Mouse (Mus musculus): ENCODE measurements around the gene Fdxacb1. TPM values are rescaled to one million over a fixed set of nuclear protein-coding genes. Genes with fewer than 3 reads are reported as not detected.

The Fdxacb1 gene
- polyA plus RNA-seq (2014; fragmentation: Nextera tagmentation; extraction: Ambion mirVana) = 13.4 and 15.5 TPM in 2 replicates

DNA sequence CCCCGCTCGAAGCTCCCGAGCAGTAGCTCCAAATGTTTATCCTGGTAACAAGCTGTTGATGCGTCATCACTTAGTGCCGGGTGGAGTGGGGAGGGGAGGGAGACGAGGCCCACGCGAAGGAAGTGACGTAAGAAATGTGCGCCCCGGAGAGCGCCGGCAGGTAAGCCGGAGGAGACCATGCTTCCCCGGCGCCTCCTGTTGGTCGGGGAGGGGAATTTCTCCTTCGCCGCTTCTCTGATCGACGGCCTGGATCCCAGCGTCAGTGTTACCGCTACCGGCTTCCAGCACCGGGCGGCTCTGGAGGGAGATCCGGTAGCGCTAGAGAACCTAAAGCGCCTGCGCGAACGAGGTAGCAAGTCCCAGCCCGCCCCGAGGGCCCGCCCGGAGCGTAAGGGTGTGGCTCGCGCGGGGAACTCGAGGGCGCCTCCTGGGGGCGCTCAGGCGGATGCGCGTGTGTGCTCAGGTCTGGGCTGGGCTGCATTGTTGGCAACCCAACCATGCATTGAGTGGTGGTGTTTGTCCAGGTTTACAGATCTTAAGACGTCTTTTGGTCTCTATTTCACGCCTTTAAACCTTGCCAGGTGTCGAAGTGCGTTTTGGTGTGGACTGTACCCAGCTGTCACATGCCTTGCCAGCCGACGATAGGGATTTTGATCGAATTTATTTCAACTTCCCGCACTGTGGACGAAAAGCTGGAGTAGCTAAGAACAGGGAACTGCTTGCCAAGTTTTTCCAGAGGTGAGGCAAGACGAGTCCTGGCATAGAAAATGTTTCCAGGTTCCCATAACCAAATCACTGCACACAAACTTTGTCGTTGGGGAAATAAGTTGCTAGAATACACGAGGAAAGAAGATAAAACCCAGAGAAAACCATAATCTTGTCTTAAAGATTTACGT, at the start of gene Fdxacb1:
TSS of gene Fdxacb1 (plus strand) at position 130 of the 896 bp plus-strand sequence.
- Histone ChIP-seq H3K4me2 (replicated peaks; ENCODE audit: low read depth, low read length) (peak within 1 kb of the TSS; percentile 61), H3K27ac (ENCODE audit: low read depth, low read length) (peak within 1 kb of the TSS; percentile 73), H3K4me3 (ENCODE audit: low read depth, low read length) (peak within 1 kb of the TSS; percentile 55), H3K27me3 (ENCODE audit: control insufficient read depth, insufficient read depth, low read length) (no peaks in the 10 kb centered on the region), H3K9ac (ENCODE audit: low read depth, low read length) (peak within 1 kb of the TSS; percentile 59), H3K4me1 (replicated peaks; ENCODE audit: control insufficient read depth, insufficient read depth, low read length) (peaks cover 2% of the 10 kb centered on the region; the same call in 1 of the 2 replicates), H3K9me3 (ENCODE audit: control insufficient read depth, low read length) (no peaks in the 10 kb centered on the region), H3K36me3 (ENCODE audit: control insufficient read depth, insufficient read depth, low read length) (no peaks in the 10 kb centered on the region)
- ATAC-seq (ENCODE audit: low FRiP score) (peak; percentile 97), DNase-seq (ENCODE audit: low spot score) (peak; percentile 99)
- WGBS = 6% methylated on average over 59 of the region's 59 CpGs

- no peak overlapping the region for H3K27ac ChIP-seq (ENCODE audit: low read depth, low read length)
- H3K9ac ChIP-seq (ENCODE audit: low read depth, low read length) = no peak overlapping the region
- H3K4me1 ChIP-seq (replicated peaks; ENCODE audit: control insufficient read depth, insufficient read depth, low read length) = no peaks in the 10 kb centered on the region
- WGBS = 83% methylated on average over 4 of the region's 4 CpGs
- no peaks in the 10 kb centered on the region for H3K36me3 ChIP-seq (ENCODE audit: control insufficient read depth, insufficient read depth, low read length)
- H3K4me2 ChIP-seq (replicated peaks; ENCODE audit: low read depth, low read length) = no peak overlapping the region
- ATAC-seq (ENCODE audit: low FRiP score) (no peak), DNase-seq (ENCODE audit: low spot score) (no peak)
- no peaks in the 10 kb centered on the region for H3K27me3 ChIP-seq (ENCODE audit: control insufficient read depth, insufficient read depth, low read length)
- H3K9me3 ChIP-seq (ENCODE audit: control insufficient read depth, low read length) = no peaks in the 10 kb centered on the region
- H3K4me3 ChIP-seq (ENCODE audit: low read depth, low read length) = no peak overlapping the region
Observed at GRCm38 (mm10) chr9:50718878-50719277, 49.2 kb upstream of the Fdxacb1 start.

DNA sequence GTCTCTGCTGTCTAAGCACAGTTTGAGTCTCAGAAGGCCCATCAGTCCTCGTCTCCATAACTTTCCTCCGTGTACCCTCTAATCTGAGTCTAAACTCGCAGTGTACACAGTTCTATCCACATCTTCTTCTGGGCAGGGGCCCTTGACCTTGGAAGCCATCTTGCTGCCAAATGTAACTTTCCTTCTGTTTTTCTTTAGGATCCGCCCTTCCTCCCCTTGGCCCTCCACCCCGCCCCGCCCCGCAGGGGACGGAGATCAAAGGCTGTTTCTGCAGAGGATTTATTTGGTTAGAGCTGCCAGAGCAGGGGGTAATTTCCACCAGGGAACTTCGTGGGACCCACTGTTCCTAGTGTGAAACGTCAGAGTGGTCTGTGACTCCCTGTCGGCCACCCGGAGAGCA, 47.0 kb upstream of the Fdxacb1 start:
- no peak overlapping the region for H3K9ac ChIP-seq (ENCODE audit: low read depth, low read length)
- WGBS = 43% methylated on average over 12 of the region's 12 CpGs
- H3K4me3 ChIP-seq (ENCODE audit: low read depth, low read length) = no peak overlapping the region
- no peaks in the 10 kb centered on the region for H3K4me1 ChIP-seq (replicated peaks; ENCODE audit: control insufficient read depth, insufficient read depth, low read length)
- H3K27ac ChIP-seq (ENCODE audit: low read depth, low read length) = no peak overlapping the region
- H3K4me2 ChIP-seq (replicated peaks; ENCODE audit: low read depth, low read length) = no peak overlapping the region
- no peak for ATAC-seq (ENCODE audit: low FRiP score)
- H3K36me3 ChIP-seq (ENCODE audit: control insufficient read depth, insufficient read depth, low read length) = no peaks in the 10 kb centered on the region
- H3K27me3 ChIP-seq (ENCODE audit: control insufficient read depth, insufficient read depth, low read length) = no peaks in the 10 kb centered on the region
- no peak for DNase-seq (ENCODE audit: low spot score)
- H3K9me3 ChIP-seq (ENCODE audit: control insufficient read depth, low read length) = no peaks in the 10 kb centered on the region

DNA sequence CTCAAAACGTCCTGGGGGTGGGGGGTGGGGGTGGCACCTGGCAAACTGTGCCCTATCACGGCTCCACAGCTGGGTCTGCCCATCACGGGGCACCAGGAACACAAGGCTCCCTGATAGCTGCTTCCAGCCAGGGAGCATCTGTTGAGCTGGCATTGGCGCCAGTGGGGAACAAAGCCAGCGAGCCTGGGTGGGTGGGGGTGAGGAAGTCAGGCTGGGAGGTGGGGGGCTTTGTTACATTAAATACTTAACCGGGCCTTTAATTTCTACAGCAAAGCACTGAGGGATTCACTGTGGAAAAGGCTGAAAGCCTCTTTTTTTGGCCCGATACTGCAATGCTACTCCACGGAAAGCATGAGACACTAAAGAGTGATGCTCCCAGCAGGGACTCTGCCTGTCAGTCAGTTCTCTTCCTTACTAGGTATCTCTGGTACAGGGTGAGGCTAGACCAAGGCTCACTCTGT, 45.6 kb upstream of the Fdxacb1 start:
- 40% methylated on average over 8 of the region's 8 CpGs for WGBS

DNA sequence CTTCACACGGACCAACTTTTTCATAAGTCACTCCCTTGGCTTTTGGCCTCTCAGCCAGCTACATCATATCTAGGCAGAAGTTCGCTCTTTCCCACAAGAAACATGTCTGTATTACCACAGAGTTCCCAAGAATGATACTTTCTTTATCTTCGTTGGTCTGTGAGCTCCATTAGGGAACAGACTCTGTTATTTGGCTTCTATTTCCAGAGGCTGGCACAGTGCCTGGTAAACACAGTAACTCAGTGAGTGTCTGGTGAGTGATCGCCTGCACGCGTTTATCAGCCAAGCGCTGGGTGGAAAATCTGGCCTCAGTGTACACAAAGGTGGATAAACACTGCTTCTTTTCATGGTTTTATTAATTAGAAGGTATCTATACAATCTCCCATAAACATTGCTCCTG, 44.6 kb upstream of the Fdxacb1 start:
- H3K4me2 ChIP-seq (replicated peaks; ENCODE audit: low read depth, low read length) = no peak overlapping the region

More for the DNA sequence above, 45.6 kb upstream of the Fdxacb1 start:
- no peak overlapping the region for H3K4me2 ChIP-seq (replicated peaks; ENCODE audit: low read depth, low read length)
- H3K9me3 ChIP-seq (ENCODE audit: control insufficient read depth, low read length) = no peaks in the 10 kb centered on the region
- H3K27ac ChIP-seq (ENCODE audit: low read depth, low read length) = no peak overlapping the region
- no peaks in the 10 kb centered on the region for H3K27me3 ChIP-seq (ENCODE audit: control insufficient read depth, insufficient read depth, low read length)
- DNase-seq (ENCODE audit: low spot score) (no peak), ATAC-seq (ENCODE audit: low FRiP score) (no peak)
- H3K36me3 ChIP-seq (ENCODE audit: control insufficient read depth, insufficient read depth, low read length) = no peaks in the 10 kb centered on the region
- H3K4me3 ChIP-seq (ENCODE audit: low read depth, low read length) = no peak overlapping the region
- no peak overlapping the region for H3K9ac ChIP-seq (ENCODE audit: low read depth, low read length)
- H3K4me1 ChIP-seq (replicated peaks; ENCODE audit: control insufficient read depth, insufficient read depth, low read length) = no peaks in the 10 kb centered on the region

DNA sequence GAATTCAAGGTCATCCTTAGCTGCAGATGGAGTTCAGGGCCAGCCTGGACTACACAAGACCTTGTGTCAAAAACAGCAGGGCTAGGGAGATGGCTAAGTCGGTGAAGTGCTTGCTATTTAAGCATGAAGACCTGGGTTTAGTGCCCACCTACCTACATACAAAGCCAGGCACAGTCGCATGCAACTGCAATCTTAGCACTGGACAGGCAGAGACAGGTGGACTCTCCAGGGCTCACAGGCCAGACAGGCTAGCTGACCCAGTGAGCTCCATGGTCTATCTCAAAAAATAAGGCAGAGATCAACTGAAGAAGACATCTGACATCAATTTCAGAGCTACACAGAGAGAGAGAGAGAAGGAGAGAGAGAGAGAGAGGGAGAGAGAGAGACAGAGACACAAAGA, 43.9 kb upstream of the Fdxacb1 start:
- H3K4me3 ChIP-seq (ENCODE audit: low read depth, low read length) = no peak overlapping the region
- H3K9ac ChIP-seq (ENCODE audit: low read depth, low read length) = no peak overlapping the region
- 88% methylated on average over 2 of the region's 2 CpGs for WGBS
- H3K27me3 ChIP-seq (ENCODE audit: control insufficient read depth, insufficient read depth, low read length) = no peaks in the 10 kb centered on the region
- no peaks in the 10 kb centered on the region for H3K36me3 ChIP-seq (ENCODE audit: control insufficient read depth, insufficient read depth, low read length)
- H3K9me3 ChIP-seq (ENCODE audit: control insufficient read depth, low read length) = no peaks in the 10 kb centered on the region
- DNase-seq (ENCODE audit: low spot score) (no peak), ATAC-seq (ENCODE audit: low FRiP score) (no peak)
- H3K27ac ChIP-seq (ENCODE audit: low read depth, low read length) = no peak overlapping the region
- no peaks in the 10 kb centered on the region for H3K4me1 ChIP-seq (replicated peaks; ENCODE audit: control insufficient read depth, insufficient read depth, low read length)
- no peak overlapping the region for H3K4me2 ChIP-seq (replicated peaks; ENCODE audit: low read depth, low read length)

More for the DNA sequence above, 44.6 kb upstream of the Fdxacb1 start:
- Histone ChIP-seq H3K4me1 (replicated peaks; ENCODE audit: control insufficient read depth, insufficient read depth, low read length) (no peaks in the 10 kb centered on the region), H3K27me3 (ENCODE audit: control insufficient read depth, insufficient read depth, low read length) (no peaks in the 10 kb centered on the region), H3K4me3 (ENCODE audit: low read depth, low read length) (no peak overlapping the region), H3K9me3 (ENCODE audit: control insufficient read depth, low read length) (no peaks in the 10 kb centered on the region), H3K36me3 (ENCODE audit: control insufficient read depth, insufficient read depth, low read length) (no peaks in the 10 kb centered on the region), H3K9ac (ENCODE audit: low read depth, low read length) (no peak overlapping the region), H3K27ac (ENCODE audit: low read depth, low read length) (no peak overlapping the region)
- no peak for DNase-seq (ENCODE audit: low spot score)
- ATAC-seq (ENCODE audit: low FRiP score) = no peak
- WGBS = 78% methylated on average over 7 of the region's 7 CpGs

- no peaks in the 10 kb centered on the region for H3K36me3 ChIP-seq (ENCODE audit: control insufficient read depth, insufficient read depth, low read length)
- no peak overlapping the region for H3K4me3 ChIP-seq (ENCODE audit: low read depth, low read length)
- H3K27me3 ChIP-seq (ENCODE audit: control insufficient read depth, insufficient read depth, low read length) = no peaks in the 10 kb centered on the region
- WGBS = 47% methylated on average over 3 of the region's 3 CpGs
- H3K9me3 ChIP-seq (ENCODE audit: control insufficient read depth, low read length) = no peaks in the 10 kb centered on the region
- ATAC-seq (ENCODE audit: low FRiP score) (no peak), DNase-seq (ENCODE audit: low spot score) (no peak)
- H3K27ac ChIP-seq (ENCODE audit: low read depth, low read length) = no peak overlapping the region
- H3K4me2 ChIP-seq (replicated peaks; ENCODE audit: low read depth, low read length) = no peak overlapping the region
- no peak overlapping the region for H3K9ac ChIP-seq (ENCODE audit: low read depth, low read length)
- H3K4me1 ChIP-seq (replicated peaks; ENCODE audit: control insufficient read depth, insufficient read depth, low read length) = no peaks in the 10 kb centered on the region
Observed at GRCm38 (mm10) chr9:50724661-50725330, 43.2 kb upstream of the Fdxacb1 start.

DNA sequence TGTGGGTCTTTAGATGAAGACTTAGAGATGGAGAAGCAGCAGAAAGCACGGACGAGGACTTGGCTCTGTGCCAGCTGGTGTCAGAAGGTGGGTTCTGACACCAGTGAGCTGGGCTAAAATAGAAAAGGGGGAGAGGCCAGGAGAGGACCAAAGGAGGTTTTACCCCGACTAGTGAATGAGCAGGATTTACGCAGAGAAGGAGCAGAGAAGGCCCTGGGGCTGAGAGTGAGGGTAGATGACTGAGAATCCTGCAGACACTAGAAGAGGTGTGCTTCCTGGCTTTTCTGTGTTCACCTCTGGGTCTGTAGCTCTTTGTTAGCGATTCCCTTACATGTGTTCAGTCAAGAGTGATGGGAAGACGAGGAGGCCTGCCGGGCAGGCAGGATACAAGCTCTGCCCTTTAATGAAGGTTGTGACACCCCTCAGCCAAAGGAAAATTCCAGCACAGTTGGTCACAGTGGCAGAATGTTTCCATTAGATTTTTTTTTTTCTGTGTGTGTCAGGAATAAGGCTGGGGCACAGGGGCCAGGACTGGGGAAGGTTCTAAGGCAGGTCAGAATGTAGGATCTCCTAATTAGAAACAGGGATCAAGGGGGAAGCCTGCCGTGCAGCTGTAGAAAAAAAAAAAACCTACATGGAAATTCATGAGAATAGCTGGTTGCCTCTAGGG, 42.0 kb upstream of the Fdxacb1 start:
- 37% methylated on average over 8 of the region's 8 CpGs for WGBS
- DNase-seq (ENCODE audit: low spot score) = peak; percentile 31

More for the DNA sequence above, 42.0 kb upstream of the Fdxacb1 start:
- Histone ChIP-seq H3K4me3 (ENCODE audit: low read depth, low read length) (peak overlapping the region; percentile 51), H3K27me3 (ENCODE audit: control insufficient read depth, insufficient read depth, low read length) (no peaks in the 10 kb centered on the region), H3K36me3 (ENCODE audit: control insufficient read depth, insufficient read depth, low read length) (no peaks in the 10 kb centered on the region), H3K9ac (ENCODE audit: low read depth, low read length) (peak overlapping the region; percentile 79), H3K4me2 (replicated peaks; ENCODE audit: low read depth, low read length) (peak overlapping the region; percentile 74), H3K4me1 (replicated peaks; ENCODE audit: control insufficient read depth, insufficient read depth, low read length) (no peaks in the 10 kb centered on the region), H3K27ac (ENCODE audit: low read depth, low read length) (peak overlapping the region; percentile 85), H3K9me3 (ENCODE audit: control insufficient read depth, low read length) (no peaks in the 10 kb centered on the region)
- no peak for ATAC-seq (ENCODE audit: low FRiP score)
